In the genomic region with DNA sequence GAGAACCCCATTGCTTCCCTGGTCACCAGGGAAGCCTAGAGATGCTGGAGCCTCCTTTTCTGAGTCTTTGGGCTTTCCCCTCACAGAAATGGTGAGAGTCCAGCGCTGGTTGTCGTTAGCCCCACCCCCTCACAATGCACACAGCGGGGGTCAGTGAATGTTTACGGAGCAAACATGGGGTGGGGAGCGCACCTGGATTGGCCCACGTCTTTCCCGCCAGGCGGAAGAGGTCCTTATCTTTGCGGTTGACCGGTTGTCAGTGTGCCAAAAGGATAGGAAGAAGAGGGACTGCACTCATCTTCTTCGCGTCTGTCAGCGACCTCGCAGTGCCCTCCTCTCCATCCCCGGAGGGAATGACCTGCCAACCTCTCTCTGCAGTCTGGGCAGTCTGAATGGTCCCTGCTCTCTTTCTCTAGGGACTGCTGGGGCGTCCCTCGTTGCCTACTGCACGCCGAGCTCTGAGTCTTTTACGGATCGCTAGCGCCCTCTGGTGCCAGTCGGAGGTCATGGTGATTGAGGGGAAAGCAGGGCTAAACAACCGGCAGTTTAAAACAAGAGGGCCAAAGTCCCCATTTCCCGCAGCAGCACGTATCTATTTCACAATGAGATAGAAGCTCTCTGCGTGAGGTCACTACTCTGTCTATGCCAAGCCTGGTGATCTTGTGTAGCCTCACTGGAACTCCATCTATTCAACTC, we compare ENCODE assay signal across 8 mouse cellular contexts. TPM values are rescaled to one million over a fixed set of nuclear protein-coding genes. Genes with fewer than 3 reads are reported as not detected.
DNase-seq lines count a peak whose midpoint lies in the region; ATAC-seq lines count a peak whose summit lies in the region.

No protein-coding gene starts in this region.

- no peak overlapping the region for H3K4me3 ChIP-seq in hindbrain, embryonic 11.5 days (ENCODE audit: low read depth, low read length)

- WGBS in hindbrain, embryonic 11.5 days: 1% methylated on average over 27 of the region's 27 CpGs

- H3K27ac ChIP-seq in hindbrain, embryonic 11.5 days (ENCODE audit: low read depth, low read length): no peak overlapping the region

- peak overlapping the region; percentile 20 for H3K4me2 ChIP-seq in hindbrain, embryonic 11.5 days (replicated peaks; ENCODE audit: low read depth, low read length)

- peaks cover under 1% of the 10 kb centered on the region; the same call in 1 of the 2 replicates for H3K36me3 ChIP-seq in hindbrain, embryonic 11.5 days (ENCODE audit: control insufficient read depth, insufficient read depth, low read length)

- H3K4me1 ChIP-seq in hindbrain, embryonic 11.5 days (replicated peaks; ENCODE audit: control insufficient read depth, insufficient read depth, low read length): peaks cover 11% of the 10 kb centered on the region

- H3K9me3 ChIP-seq in hindbrain, embryonic 11.5 days (ENCODE audit: control insufficient read depth, low read length): no peaks in the 10 kb centered on the region

- DNase-seq in MN1 (ENCODE audit: low spot score): peak; percentile 85
- peak; percentile 91 for DNase-seq in cerebellum, adult 9-10 months
- DNase-seq in frontal cortex, adult 2 months (ENCODE audit: extremely low spot score in 1 of 2, low spot score in 1 of 2): peak; percentile 68 to 96
- DNase-seq in hindbrain, embryonic 11.5 days (ENCODE audit: low spot score): peak; percentile 96
- peak; percentile 81 for DNase-seq in layer of hippocampus, adult 9-11 months
- peak; percentile 90 for DNase-seq in lung, postnatal 10 days
- DNase-seq in ovary, postnatal 36 days (ENCODE audit: low spot score): peak; percentile 86
- DNase-seq in thymus, postnatal 25 days: peak; percentile 88

- H3K9ac ChIP-seq in hindbrain, embryonic 11.5 days (ENCODE audit: low read depth, low read length): no peak overlapping the region

- peaks cover 53% of the 10 kb centered on the region for H3K27me3 ChIP-seq in hindbrain, embryonic 11.5 days (ENCODE audit: control insufficient read depth, insufficient read depth, low read length)

- peak; percentile 32 for ATAC-seq in hindbrain, embryonic 11.5 days (ENCODE audit: low FRiP score)

RNA-seq across cellular contexts. Expression of a gene that starts 4.7 kb away (rescaled TPM):
- polyA plus RNA-seq in frontal cortex, adult 2 months (2012; rRNA removed): 2.4 and 5.9 TPM in 2 replicates
- 8.9 and 9.5 TPM in 2 replicates for polyA plus RNA-seq in hindbrain, embryonic 11.5 days (2014; fragmentation: Nextera tagmentation; extraction: Ambion mirVana)

RNA-seq across cellular contexts. Expression of a gene that starts 8.7 kb away (rescaled TPM):
- polyA plus RNA-seq in frontal cortex, adult 2 months (2012; rRNA removed): 128 and 169 TPM in 2 replicates
- 3.9 and 6.0 TPM in 2 replicates for polyA plus RNA-seq in hindbrain, embryonic 11.5 days (2014; fragmentation: Nextera tagmentation; extraction: Ambion mirVana)

RNA-seq across cellular contexts. Expression of a gene that starts 12.2 kb away (rescaled TPM):
- 772 and 810 TPM in 2 replicates for polyA plus RNA-seq in frontal cortex, adult 2 months (2012; rRNA removed)
- polyA plus RNA-seq in hindbrain, embryonic 11.5 days (2014; fragmentation: Nextera tagmentation; extraction: Ambion mirVana): 63.4 and 64.4 TPM in 2 replicates

RNA-seq across cellular contexts. Expression of a gene that starts 27.0 kb away (rescaled TPM):
- 2.8 and 2.9 TPM in 2 replicates for polyA plus RNA-seq in frontal cortex, adult 2 months (2012; rRNA removed)
- 6.4 and 7.4 TPM in 2 replicates for polyA plus RNA-seq in hindbrain, embryonic 11.5 days (2014; fragmentation: Nextera tagmentation; extraction: Ambion mirVana)

Comparison
In these comparisons a context has a peak if more than half of its experiments do, and no peak if none do; other contexts are left out.
1. RNA of a gene that starts 8.7 kb away (polyA plus RNA-seq): 128 to 169 TPM in frontal cortex, adult 2 months; 3.9 to 6.0 TPM in hindbrain, embryonic 11.5 days; every median in the first group is over 10 times any median in the second.
2. RNA of a gene that starts 12.2 kb away (polyA plus RNA-seq): 772 to 810 TPM in frontal cortex, adult 2 months; 63.4 to 64.4 TPM in hindbrain, embryonic 11.5 days; every median in the first group is over 10 times any median in the second.
3. Peak in every context shown above with its lines, with median percentiles within 50 percentile points of each other: DNase-seq.